Mouse (Mus musculus) gastrocnemius, postnatal 4 days (tissue): ENCODE results near the gene Plxnc1. TPM values are rescaled to one million over a fixed set of nuclear protein-coding genes. Genes with fewer than 3 reads are reported as not detected.
A peak's percentile ranks its signal among the peaks of the same experiment; 100 is the strongest.

Experiments used
- DNase-seq, 2 experiments: peaks; one replicate each; pipeline ENCODE4 v3.0.0; 2021 to 2022; ENCODE audit warnings: low spot score in 2 of 2, mixed read lengths in 2 of 2
- total RNA-seq, 2 experiments: library from RNA; stranded (reverse); gene quantifications; 2 replicates each; pipeline ENCODE4 v1.2.3; 2021

Gene Plxnc1
- total RNA-seq, 2 experiments from 2014 or later: 4.2 to 4.6 TPM

DNA sequence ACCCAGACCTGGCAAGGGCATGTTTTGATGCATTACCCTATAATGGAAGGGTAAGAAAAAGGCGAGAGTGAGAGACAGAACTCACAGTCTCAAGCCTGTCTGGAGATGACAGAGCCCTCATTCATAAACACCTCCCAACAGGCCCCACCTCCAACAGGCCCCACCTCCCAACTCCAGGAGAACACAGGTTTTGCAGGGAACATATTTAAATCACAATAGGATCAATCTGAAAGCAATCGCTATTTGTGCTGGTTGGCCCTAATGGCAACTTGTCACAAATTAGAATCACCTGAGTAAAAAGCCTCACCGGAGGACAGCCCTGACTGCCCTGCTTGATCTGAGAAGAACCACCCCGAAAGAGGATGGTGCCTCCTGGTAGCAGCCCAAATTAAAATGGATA lies 54.9 kb downstream of the Plxnc1 start:
- DNase-seq: no peak

DNA sequence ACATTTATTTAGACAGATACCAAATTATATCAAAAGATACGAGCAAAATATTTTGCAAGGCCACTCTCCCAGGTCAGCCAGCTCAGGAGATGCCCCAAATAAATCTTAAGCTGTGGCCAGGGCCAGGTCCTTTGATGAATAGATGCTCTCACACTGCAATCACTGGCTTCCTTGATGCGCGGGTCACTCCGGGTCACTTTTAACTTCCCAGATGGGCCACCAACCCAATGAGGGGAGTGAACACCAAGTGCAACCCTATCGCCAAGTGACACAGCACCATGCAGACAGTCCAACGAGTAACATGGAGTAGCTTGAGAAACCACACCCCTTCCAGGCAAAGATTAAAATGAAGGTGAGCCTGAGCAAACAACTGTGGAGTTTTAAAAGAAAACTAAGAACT lies 61.4 kb downstream of the Plxnc1 start:
- DNase-seq: no peak

DNA sequence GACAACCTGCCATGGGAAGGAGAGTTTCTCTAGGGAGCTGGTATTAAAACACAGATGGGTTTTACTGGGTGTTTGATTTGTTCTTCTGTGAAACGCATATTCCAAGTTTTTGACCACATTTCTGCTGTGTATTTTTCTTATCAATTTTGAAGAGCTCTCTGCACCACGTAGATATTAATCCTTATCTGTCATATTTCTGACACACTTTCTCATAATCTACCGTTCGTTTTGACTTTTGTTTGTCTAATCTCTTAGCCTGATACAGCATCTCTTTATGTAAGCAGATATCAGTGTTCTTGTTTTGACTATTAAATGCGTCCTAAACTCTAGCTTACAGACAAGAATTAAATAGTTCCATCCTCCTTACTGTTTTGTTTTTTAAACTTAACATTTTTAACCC lies 73.1 kb downstream of the Plxnc1 start:
- no peak for DNase-seq

DNA sequence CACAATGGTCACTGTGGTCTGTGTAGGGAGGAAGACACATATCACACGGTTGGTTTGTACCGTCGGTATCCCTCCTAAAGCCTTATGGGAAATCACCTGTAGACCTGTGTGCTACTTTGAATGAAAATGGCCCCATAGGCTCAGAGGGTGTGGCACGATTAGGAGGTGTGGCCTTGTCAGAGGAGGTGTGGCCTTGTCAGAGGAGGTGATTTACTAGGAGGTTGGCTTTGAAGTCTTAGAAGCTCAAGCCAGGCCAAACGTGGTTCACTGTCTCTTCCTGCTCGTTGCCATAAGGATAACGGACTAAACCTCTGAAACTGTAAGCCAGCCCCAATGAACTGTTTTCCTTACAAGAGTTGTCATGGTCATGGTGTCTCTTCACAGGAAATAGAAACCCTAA lies 73.5 kb downstream of the Plxnc1 start:
- no peak for DNase-seq

DNA sequence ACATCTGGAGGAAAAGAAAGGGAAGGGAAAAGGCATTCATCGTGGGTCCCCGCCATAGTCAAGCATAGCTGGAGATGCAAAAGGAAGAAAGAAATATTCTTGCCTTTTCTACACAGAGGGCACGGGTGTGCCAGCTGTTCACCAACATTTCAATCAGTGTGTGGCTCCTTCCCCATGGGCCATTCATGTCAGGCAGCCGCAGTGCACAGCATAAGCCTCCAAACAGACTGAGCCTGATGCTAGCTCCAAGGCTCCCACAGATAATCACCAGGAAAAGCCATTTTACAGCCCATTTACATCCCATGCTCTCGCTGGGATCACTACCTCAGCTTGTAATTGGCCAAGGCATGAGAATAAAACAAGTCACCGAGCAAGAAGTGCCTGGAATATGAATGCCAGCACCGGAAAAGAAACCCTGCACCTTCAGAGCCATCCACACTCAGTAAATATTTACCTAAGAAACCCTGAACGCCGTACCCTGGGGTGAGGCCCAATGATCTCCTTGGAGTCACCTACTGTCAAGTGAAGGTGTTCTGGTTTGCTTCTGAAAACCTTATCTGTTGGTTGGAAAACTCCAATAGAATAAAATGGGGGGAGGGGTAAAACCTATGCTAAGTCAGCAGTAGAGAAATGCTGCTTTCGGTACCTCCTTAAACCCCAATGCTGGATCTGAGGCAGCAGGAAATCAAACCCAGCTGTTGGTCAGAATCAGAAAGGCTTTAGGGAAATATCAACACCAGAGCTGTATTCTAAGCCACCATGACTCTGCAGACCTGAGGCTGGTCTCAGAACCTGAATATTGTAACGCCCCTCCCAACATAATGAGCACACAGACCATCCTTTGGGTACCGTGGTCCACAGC lies 77.4 kb downstream of the Plxnc1 start:
- no peak for DNase-seq

DNA sequence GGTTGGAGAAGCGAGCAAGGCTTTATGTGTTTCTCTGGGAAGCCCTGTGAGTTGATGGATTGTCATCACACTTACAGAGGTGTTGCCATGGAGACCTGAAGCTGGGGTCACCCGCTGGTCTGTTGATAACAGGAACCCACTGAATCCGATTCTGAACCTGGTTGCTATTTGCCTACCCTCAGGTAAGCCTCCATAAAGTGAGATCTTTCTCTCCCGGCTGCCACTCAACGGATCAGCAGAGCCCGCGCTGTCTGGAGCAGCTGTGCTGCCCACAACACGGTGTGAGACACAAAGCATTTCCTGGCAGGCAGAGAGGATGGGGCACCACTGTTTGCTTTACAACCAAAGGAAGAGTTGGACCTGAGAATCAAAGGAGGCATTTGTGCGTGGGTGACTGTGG lies 79.4 kb downstream of the Plxnc1 start:
- no peak for DNase-seq

DNA sequence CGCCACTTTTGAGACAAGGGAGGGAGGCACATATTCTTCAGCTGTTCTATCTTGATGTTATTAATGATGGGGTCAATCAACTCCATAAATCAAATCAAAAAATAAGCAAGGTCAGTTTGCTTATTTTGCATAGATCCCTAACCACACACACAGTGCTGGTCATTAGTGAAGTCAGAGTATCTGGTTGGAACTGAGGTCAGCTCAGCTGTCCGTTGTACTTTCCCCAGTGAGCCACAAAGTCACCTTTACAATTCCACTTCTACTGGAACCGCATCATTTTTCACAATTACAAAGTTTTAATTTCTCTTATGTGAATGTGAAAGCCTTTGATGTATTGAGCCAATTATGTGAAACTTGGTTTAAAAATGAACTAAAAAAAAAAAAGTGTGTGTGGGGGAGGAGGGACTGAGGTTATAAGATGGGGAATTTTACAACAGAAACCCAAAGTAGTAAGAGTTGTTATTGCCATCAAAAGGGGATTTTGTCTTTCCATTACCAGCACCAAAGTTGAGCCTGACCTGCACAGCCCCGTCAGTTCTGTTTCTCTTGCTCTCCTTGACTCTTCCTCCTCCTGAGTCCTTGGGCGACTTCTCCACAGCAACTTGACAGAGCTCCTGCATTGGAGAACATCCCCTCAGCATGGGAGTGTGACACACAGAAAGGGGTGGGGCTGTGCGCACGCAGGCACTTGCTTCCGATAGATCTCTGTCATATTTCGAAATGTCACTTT lies 80.3 kb downstream of the Plxnc1 start:
- DNase-seq: no peak

DNA sequence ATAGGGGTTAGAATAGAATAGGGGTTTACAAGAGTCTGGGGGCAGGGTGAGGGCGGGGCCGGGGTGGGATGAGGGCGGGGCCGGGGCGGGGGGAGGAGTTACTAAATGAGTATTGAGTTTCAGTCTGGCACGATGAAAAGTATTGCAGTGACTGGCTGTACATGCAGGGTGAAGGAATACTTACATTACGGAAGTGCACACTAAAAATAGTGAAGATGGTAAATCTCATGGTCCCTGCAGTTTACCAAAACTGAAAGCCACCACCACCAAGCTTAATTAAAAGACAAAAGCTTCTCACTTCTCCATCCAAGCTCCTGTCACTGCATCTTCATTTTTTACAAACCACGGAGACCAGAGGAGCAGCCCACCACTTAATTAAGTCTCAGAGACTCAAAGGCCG lies 81.4 kb downstream of the Plxnc1 start:
- DNase-seq: no peak

DNA sequence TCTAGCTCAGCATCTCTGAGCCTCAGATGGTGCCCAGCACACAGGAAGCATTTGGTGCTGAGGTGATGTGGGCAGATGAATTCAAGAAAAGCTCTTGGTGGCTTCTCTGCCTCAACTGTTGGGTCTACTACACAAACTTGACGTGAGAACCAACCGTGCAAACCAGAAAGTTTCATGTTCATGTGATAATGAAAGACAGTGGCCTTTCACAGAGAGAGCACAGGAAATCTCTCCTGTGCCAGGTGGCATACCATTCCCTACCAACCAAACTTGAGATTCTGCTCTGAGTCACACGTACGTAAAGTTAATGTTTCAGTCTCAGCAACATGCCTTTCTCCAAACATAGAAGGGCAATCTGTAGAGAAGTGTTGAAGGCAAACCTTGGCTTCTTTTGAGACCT lies 83.8 kb downstream of the Plxnc1 start:
- DNase-seq: no peak

DNA sequence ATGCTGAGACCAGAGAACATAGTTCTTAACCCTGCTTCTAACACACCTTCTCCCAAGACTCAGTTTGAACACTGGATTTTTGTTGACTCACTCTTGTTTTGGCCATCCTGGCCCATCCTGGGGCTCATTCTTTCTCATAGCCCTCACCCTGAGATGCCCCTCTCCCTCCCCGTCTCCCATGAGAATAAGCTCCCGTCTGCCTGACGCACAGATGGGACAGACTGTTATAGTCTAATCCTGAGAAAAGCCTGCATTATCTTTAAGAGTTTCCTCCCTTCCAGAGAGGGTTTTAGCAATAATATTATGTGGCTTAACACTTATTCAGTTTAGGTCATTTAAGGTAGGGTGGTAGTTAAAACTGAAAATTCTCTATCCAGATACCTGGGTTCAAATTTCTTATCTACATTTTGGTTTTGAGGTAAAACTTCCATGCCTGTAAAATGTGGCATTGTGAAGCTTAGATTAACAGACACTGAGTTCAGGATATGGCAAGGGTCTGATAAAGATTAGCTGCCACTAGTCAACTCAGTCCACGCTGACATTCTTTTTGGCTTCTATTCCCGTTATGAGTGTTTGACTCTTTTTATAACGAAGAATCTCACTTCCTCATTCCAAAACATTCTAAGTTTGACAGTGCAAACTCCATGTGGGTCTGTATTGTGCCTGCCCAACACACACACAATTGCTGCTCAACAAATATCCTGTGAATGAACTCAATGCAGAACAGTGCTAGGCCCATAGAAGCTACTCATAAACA lies 86.2 kb downstream of the Plxnc1 start:
- no peak for DNase-seq

DNA sequence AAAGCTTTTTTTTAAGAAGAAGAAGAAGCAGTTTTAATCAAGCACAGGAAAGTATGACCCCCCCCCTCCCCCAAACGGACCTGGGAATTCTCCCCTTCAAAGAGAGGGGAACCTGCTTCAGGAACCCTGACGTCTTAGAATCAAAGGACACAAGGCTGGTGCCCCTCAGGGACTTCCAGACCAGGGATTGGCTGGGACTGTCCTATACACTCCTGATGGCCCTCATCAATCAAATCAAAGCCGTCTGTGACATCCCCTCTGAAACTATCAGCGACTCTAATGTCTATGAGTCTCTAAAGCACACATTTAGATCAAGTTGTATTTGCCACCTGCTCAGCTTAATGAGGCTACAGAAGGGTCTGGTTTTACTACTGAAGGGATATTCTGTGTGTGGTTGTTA lies 94.1 kb downstream of the Plxnc1 start:
- no peak for DNase-seq

DNA sequence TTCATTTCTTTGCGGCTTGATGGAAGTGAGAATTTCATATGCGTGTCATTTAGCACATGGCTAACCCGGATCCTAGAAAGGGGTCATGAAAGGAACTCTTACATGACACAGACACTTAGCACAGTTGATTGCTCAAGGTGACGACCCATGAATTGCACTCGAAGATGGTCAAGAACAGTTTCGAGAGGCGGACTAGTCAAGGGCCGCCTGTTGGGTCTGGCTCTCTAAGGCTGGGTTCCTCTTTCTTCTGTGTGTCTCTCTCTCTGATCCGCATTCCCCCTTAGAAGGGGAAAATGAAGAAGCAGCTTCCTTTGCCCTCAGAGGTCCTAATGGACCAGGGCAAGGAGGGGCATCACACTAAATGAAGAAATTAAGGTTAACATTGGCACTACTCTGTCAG lies 94.7 kb downstream of the Plxnc1 start:
- no peak for DNase-seq

DNA sequence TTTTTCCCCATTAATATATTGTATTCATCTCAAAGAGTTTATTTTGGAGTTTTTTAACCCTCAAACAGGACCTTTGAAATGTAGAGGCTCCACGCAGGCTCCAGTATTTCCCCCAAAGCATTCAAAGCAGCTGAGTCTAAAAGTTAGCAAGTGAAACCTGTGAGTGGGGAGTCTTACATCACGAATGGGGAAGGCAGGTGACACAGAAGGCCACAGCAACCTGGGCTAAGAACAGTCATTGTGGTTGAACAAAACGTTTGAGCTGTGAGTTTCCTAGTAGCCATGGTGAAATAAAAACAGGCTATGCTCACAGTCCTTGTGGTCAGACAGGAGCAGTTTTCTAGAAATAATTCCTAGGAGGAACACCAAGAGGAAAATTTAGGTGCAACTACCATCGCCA lies 95.3 kb downstream of the Plxnc1 start:
- DNase-seq: no peak

DNA sequence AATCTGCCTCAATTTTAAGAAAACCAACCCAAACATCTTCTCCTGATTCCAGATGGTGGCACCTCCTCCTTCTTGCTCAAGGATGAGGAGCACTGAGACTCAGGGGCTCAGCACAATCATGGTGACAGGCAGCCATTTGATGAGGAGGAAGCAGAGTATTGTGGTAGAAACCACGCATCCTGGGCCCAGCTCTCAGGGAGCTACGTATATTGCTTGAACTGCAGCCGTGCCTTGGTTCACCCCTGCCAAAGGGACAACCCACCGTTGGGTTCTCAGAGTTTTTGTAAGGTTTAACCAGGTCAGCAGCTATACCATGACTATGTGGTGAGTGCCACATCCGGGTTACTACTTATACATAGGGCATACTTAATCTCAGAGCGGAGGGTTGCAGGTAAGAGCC lies 96.3 kb downstream of the Plxnc1 start:
- no peak for DNase-seq

DNA sequence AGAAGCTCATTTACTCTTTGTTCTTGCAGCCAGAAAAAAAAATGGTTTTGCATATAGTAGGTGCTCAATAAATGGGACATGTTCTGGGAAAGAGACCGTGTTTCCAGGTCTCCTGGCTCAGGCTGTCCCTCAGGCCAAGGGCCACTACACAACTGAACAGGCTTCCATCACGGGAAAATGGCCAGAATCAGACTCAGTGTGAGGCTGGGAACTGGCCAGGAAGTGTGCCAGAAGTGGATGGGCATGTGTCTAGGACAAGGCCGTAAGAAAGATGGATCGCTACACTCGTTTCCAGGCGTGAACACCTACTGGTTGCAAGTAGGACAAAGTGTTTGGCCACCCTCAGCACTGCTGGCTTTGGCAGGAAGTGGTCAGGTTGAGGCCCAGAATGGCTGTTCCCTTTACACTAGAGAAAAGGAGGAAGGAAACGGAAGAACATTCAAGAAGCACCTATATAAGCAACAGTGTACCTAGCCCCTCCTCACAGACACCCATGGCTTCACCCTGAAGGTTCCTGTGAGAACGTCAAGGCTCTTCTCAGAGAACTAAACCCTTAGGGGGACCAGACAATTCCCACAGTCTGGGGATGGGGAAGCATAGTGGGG lies 98.0 kb downstream of the Plxnc1 start:
- DNase-seq: no peak

DNA sequence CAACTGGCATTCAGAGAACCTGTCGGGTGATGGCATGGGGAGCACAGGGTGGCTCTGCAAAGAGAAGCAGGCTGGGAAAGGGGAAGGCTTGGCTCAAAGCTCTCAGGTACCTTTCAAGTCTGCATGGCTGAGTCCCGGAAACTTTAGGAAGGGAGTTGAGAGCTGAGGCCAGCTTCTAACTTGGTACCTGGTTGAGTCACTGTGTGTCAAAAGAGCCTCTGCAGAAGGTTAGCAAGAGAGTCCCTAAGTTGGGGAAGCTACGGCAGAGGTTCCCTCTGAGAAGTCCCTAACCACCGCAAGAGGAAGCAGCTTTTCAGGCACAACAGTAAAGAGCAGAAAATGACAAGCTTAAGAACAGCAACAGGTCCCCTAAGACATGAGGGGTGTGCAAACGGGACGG lies 99.9 kb downstream of the Plxnc1 start:
- no peak for DNase-seq

DNA sequence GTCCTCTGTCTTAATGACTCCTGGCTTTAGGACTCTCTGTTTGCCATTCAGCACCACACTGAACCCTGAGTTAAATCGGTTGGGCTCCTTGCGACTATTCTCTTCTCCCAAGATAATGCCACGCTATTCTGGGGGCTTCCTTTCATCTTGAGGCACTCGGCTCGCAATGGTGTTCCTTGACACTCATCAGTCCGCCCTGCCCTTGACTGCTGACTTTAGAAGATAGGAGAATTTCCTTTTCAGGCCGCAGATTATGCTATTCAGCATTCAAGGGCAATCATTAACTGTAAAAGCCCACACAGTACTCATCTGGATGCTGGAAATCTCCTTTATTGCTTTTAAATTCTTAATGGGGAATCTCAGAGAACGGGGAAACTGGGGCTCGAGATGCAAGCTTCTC lies 108.8 kb downstream of the Plxnc1 start:
- DNase-seq: no peak

DNA sequence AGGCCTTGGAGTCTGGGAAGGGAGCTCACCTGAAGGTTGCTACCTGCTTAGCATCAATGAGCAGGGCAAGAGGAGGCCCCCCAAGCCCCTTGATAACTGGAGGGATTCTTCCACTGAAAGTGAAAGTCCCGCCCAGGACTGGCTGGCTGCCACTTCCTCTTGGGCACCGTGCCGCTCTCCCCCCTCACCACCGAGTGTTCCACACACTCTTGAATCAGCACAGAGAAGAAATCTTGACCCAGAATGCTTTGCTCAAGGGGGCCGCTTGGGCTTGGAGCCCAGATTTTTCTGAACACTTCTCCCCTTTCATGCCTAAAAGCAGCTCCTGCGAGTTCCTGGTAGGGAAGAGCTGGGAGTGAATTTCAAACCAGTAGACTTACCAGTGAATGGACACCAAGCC lies 115.2 kb downstream of the Plxnc1 start:
- DNase-seq: peak; percentile 63 to 83

DNA sequence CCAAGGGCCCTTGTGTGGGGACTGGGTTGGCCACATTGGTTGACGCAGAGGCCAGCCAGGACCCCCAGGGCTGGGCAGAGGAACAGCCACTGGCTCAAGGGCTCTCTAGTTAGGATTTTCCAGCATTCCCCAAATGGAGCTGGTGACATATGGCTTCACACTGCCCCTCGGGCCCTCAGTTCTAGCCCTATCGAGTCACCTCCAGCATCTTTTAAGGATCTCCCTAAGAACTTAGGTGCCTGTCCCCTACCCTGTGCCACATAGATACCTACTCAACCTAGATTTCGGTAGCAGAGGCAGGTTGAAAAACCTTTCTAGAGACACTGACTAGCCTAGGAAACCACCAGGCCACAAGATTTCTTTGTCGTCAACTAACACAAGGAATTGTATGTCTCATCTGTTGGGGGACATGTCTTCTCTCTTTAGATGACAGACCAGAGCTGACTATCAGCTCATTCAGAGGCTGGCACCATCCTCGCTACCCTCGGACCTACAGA lies 115.9 kb downstream of the Plxnc1 start:
- no peak for DNase-seq

DNA sequence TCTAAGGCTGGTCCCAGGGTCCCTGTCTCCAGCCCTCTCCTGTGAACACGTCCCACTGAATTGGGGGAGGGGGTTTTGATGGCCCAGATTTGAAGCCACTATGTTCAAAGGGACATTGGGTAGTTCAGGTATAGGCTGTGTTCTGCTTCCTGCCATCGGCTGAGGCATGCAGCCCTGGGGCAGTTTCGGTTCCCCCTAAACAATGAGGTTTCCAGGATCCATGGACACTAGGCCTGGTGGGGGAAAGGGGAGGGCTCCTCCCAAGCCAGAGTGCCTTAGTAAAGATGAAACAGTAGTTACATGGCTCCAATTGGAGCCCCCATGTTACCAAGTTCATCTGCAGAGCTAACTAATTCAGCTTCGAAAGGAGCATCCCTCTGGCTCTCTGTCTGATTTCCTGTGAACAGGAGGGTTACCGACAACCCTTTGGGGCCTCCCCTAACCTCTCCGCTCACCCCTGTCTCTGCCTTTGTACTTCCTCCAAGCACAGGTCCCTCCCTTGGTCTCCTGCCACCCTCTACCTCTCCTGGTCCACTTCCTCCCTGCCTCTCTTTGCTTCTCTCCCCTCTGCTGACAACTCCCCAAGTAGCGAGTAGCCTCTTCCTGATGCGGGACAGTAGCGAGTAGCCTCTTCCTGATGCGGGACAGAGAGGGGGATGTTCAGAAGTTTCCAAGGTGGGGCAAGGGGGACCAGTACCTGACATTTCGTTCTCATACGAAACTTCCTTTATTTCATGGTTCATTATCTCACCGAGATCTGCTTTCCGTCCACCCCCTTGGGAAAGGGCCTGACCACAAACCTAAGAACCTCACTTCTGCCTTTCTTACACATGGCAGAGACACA lies 116.5 kb downstream of the Plxnc1 start:
- DNase-seq: no peak
